Mouse (Mus musculus) limb, embryonic 13.5 days (tissue): ENCODE data around the gene Cntnap5b. TPM values are rescaled to one million over a fixed set of nuclear protein-coding genes. Genes with fewer than 3 reads are reported as not detected.

Experiments
- ATAC-seq: fragments of 200-750 bp; cut with Nextera tagmentation; 2 replicates; pipeline ENCODE4 v1.8.0; 2017; ENCODE audit warnings: low read depth, moderate number of reproducible peaks, moderate TSS enrichment; ENCODE audit not compliant: low FRiP score
- H3K27ac ChIP-seq: fragments of 300-500 bp; sonication (generic); 2 replicates; pipeline ENCODE4 v1.5.1; 2015; ENCODE audit warnings: inconsistent platforms, mild to moderate bottlenecking, moderate library complexity
- H3K27me3 ChIP-seq: fragments of 300-500 bp; sonication (generic); 2 replicates; pipeline ENCODE4 v1.6.1; 2015; ENCODE audit warnings: mild to moderate bottlenecking, inconsistent platforms
- H3K36me3 ChIP-seq: fragments of 300-500 bp; sonication (generic); 2 replicates; pipeline ENCODE4 v1.6.1; 2015; ENCODE audit warnings: inconsistent platforms, mild to moderate bottlenecking, moderate library complexity
- H3K4me1 ChIP-seq: fragments of 300-500 bp; sonication (generic); 2 replicates; pipeline ENCODE4 v1.6.1; 2015; ENCODE audit warnings: inconsistent platforms
- H3K4me2 ChIP-seq: fragments of 300-500 bp; sonication (generic); replicated peaks from 2 replicates; pipeline ENCODE4 v1.6.1; 2015; ENCODE audit warnings: inconsistent platforms, mild to moderate bottlenecking, moderate library complexity
- H3K4me3 ChIP-seq: fragments of 300-500 bp; sonication (generic); 2 replicates; pipeline ENCODE4 v1.5.1; 2015; ENCODE audit warnings: moderate library complexity, mild to moderate bottlenecking, inconsistent platforms
- H3K9ac ChIP-seq: fragments of 300-500 bp; sonication (generic); 2 replicates; pipeline ENCODE4 v1.6.1; 2015; ENCODE audit warnings: mild to moderate bottlenecking, inconsistent platforms
- H3K9me3 ChIP-seq: fragments of 300-500 bp; sonication (generic); 2 replicates; pipeline ENCODE4 v1.6.1; 2016; ENCODE audit warnings: inconsistent platforms
- WGBS: fragments of 180-500 bp; shearing (Covaris S2); methylation state at CpG from one replicate; pipeline ENCODE4 v1.1.7; 2015; 5-methylcytosine and 5-hydroxymethylcytosine counted together
- polyA plus RNA-seq: library from polyadenylated mRNA; unstranded; fragments of >200 nt; fragmentation: Nextera tagmentation; extraction: Ambion mirVana; gene quantifications from 2 replicates; pipeline ENCODE4 v1.2.1, GENCODE M21; 2015

The Cntnap5b gene
- polyA plus RNA-seq, result not detected in 2 replicates

DNA sequence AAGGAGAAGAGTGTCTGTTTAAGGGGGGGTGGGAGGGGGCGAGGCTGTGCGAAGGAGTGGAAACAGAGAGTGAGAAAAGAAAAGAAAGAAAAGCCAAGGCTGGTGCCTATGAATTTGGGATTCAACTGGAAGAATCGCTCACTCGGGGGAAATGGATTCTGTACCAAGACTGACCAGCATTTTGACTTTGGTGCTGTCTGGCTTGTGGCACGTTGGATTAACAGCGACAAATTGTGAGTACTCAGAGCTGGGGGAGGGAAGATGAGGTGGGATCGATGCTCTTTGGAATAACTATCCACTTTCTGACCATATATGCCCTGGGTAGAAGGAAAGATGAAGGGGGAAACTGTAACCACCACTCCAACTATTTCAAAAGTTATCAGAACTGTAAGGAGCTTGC lies at the start of gene Cntnap5b:
Gene Cntnap5b (plus strand): TSS at position 152 of the 400 bp plus-strand sequence.
- no peaks in the 10 kb centered on the region for H3K4me1 ChIP-seq
- H3K4me2 ChIP-seq, result no peak within 1 kb of the TSS; the same call in 1 of the 2 replicates
- no peaks in the 10 kb centered on the region for H3K36me3 ChIP-seq
- 35% methylated on average over 7 of the region's 7 CpGs for WGBS
- ATAC-seq, result no peak
- no peak within 1 kb of the TSS for H3K4me3 ChIP-seq
- H3K27me3 ChIP-seq, result no peaks in the 10 kb centered on the region
- no peaks in the 10 kb centered on the region for H3K9me3 ChIP-seq
- no peak within 1 kb of the TSS for H3K27ac ChIP-seq
- H3K9ac ChIP-seq, result no peak within 1 kb of the TSS

DNA sequence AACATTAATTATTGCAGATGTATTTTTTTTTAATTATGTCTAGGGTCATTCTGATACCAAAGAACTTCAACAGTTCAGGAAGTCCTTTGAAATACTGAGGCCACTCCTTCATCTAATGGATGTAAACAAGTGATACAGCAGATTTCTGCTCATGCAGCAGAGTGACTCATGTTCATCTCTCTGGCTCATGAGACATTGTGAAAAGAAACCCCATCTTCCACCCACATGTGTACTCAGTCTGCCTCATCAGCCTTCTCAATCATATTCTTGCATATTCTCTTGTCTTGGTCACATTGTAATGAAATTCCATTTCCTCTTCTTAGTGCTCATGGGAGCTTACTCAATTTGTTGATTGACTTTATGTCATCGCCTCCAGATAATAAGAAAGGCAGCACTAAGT lies 12.6 kb upstream of the Cntnap5b start:
- H3K27me3 ChIP-seq, result no peaks in the 10 kb centered on the region
- 75% methylated on average over 1 of the region's 1 CpGs for WGBS
- H3K4me2 ChIP-seq, result no peak overlapping the region
- H3K9ac ChIP-seq, result no peak overlapping the region
- no peaks in the 10 kb centered on the region for H3K9me3 ChIP-seq
- H3K4me3 ChIP-seq, result no peak overlapping the region
- H3K27ac ChIP-seq, result no peak overlapping the region
- ATAC-seq, result no peak
- no peaks in the 10 kb centered on the region for H3K4me1 ChIP-seq
- H3K36me3 ChIP-seq, result no peaks in the 10 kb centered on the region

DNA sequence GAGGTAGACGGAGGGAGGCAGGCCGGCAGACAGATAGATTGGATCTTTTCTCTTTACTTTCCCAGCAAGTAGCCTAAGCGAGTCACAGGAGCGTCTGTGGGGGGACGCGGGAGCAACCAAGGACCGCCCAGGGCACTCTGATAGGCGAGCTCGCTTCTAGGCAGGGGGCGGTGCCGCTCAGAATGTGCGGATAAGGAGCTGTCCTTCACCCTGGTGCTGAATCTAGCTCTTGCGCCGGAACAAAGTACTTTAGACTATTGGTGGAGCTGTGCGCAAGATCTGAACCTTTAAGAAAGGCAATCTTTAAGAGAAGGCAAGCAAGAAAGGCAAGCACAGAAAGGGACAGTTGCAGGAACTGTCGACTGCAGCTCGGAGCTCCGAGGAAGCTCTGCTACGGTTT lies 382 bp upstream of the Cntnap5b start:
- H3K4me1 ChIP-seq, result no peaks in the 10 kb centered on the region
- H3K27ac ChIP-seq, result no peak overlapping the region
- no peaks in the 10 kb centered on the region for H3K27me3 ChIP-seq
- H3K9me3 ChIP-seq, result no peaks in the 10 kb centered on the region
- H3K9ac ChIP-seq, result no peak overlapping the region
- peak; percentile 94 for ATAC-seq
- no peaks in the 10 kb centered on the region for H3K36me3 ChIP-seq
- under 1% methylated on average over 19 of the region's 19 CpGs for WGBS
- H3K4me3 ChIP-seq, result no peak overlapping the region
- H3K4me2 ChIP-seq, result no peak overlapping the region; the same call in 1 of the 2 replicates

DNA sequence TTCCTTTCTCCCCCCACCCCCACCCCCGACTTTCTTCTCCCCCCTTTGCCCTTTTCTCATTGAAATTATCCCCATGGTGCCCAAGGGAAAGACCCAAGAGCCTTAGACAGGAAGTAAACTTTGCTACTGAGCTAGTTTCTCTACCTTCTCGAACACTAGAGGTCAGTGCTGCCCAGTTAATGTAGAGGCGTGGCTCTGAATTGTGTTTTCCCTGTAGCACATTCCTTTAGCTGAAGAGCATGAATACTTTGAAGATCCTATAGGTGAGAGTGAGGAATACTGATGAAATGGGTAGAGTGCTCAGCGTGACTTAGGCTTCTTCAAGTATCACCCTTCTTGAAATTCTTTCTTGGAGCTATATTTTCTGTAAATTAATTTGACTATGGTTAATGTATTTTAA lies 1.6 kb downstream of the Cntnap5b start:
- no peak overlapping the region for H3K9ac ChIP-seq
- H3K36me3 ChIP-seq, result no peaks in the 10 kb centered on the region
- no peak for ATAC-seq
- no peak overlapping the region for H3K27ac ChIP-seq
- H3K4me3 ChIP-seq, result no peak overlapping the region
- 7% methylated on average over 4 of the region's 4 CpGs for WGBS
- H3K4me1 ChIP-seq, result no peaks in the 10 kb centered on the region
- H3K9me3 ChIP-seq, result no peaks in the 10 kb centered on the region
- no peaks in the 10 kb centered on the region for H3K27me3 ChIP-seq
- no peak overlapping the region for H3K4me2 ChIP-seq

DNA sequence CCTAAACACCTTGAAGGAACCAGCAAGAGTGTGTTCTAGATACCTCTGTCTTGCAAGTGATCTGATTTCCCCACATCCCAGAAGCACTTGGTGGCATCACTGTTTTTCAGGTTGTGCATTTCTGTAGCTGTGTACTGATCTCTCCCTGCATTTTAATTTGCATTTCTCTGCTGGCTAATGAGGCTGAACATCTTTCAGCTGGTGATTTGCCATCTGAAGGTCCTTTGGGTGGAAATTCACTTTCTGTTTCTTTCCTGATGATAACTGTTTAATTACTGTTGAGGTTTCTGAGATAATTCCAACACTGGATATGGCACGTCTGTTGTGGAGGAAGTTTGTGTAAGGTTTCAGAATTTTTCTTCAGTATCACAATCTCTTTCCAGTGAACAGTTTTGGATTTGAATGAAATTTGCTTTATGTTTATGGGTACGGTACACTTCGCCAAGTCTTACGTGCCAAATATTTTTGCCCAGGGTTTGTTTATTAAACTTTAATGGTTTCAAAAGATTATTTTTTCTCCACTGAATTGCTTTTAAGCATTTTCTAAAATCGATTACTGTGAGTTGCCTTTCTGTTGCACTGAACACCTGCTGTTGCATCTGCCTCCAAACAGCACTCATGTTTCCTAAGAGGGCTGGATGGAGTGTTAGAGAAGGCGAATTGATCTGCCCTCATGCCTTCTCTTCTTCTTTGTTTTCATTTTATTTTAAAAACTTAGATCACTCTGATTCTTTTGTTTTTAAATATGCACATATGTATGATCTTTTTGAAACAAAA lies 41.0 kb downstream of the Cntnap5b start:
- no peak overlapping the region for H3K27ac ChIP-seq
- H3K4me2 ChIP-seq, result no peak overlapping the region
- 82% methylated on average over 6 of the region's 6 CpGs for WGBS
- H3K4me1 ChIP-seq, result no peaks in the 10 kb centered on the region
- no peak overlapping the region for H3K4me3 ChIP-seq
- ATAC-seq, result no peak
- no peaks in the 10 kb centered on the region for H3K9me3 ChIP-seq
- H3K27me3 ChIP-seq, result no peaks in the 10 kb centered on the region
- H3K9ac ChIP-seq, result no peak overlapping the region
- H3K36me3 ChIP-seq, result no peaks in the 10 kb centered on the region

DNA sequence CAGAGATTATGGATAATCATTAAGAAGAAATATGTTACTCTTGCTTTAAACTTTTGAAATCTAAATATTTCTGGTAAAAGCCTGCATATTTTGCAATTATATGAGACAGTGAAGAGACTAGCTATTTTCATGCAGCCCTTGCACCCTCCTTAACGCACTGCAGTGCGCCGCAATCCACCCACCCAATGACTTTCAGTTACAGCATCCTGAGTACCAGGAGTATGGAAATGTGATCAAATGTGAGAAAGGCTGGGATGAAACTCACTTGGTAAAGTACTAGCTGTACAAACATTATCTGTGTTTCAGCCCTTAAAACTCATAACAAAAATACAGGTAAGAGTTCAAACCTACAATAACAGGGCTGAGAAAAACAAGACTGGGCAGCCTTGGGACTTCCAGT lies 99.8 kb downstream of the Cntnap5b start:
- 92% methylated on average over 3 of the region's 3 CpGs for WGBS
- no peak for ATAC-seq
- H3K27me3 ChIP-seq, result no peaks in the 10 kb centered on the region

DNA sequence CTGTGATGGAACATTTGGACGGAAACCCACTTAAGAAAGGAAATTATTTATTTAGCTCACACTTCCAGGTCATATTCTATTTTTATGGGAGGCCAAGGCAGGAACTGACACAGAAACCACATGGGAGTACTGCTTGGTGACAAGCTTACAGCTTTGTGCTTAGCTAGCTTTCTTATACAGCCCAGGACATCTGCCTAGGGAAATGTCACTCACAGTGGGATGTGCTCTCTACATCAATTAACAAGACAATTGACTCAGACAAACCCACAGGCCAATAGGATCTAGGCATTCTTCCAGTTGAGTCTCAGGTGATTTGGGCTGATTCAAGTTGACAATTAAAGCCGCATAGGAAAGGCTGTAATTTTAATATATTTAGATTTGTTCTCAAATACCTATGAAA lies 135.2 kb downstream of the Cntnap5b start:
- Histone ChIP-seq H3K36me3 (no peaks in the 10 kb centered on the region), H3K4me3 (no peak overlapping the region), H3K27me3 (no peaks in the 10 kb centered on the region), H3K4me1 (no peaks in the 10 kb centered on the region), H3K9me3 (no peaks in the 10 kb centered on the region), H3K27ac (no peak overlapping the region), H3K4me2 (no peak overlapping the region), H3K9ac (no peak overlapping the region)
- no peak for ATAC-seq
- 75% methylated on average over 2 of the region's 2 CpGs for WGBS

More for the DNA sequence above, 99.8 kb downstream of the Cntnap5b start:
- Histone ChIP-seq H3K9ac (no peak overlapping the region), H3K4me3 (no peak overlapping the region), H3K27ac (no peak overlapping the region), H3K36me3 (no peaks in the 10 kb centered on the region), H3K4me1 (no peaks in the 10 kb centered on the region), H3K4me2 (no peak overlapping the region), H3K9me3 (no peaks in the 10 kb centered on the region)

DNA sequence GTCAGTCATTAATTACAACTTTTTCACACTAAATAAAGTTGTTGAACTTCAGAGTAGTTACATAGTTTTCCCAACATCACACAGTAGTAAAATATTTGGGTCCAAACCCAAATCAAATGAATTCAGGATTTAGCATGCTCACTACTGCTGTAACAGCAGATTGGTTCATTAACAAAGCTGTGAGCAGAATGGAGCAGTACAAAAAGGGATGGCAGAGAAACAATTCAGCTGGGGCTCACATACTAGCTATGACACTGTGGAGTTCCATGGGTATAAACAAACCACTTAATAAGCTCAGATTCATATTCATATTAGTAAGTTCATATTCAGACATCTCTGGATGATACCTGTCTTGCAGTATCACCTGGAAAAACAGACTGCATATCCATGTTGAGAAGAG lies 170.9 kb downstream of the Cntnap5b start:
- no peaks in the 10 kb centered on the region for H3K9me3 ChIP-seq
- H3K4me1 ChIP-seq, result no peaks in the 10 kb centered on the region
- no peaks in the 10 kb centered on the region for H3K36me3 ChIP-seq
- H3K27me3 ChIP-seq, result no peaks in the 10 kb centered on the region
- no peak overlapping the region for H3K4me3 ChIP-seq
- no peak overlapping the region for H3K4me2 ChIP-seq
- H3K27ac ChIP-seq, result no peak overlapping the region
- no peak for ATAC-seq
- H3K9ac ChIP-seq, result no peak overlapping the region

DNA sequence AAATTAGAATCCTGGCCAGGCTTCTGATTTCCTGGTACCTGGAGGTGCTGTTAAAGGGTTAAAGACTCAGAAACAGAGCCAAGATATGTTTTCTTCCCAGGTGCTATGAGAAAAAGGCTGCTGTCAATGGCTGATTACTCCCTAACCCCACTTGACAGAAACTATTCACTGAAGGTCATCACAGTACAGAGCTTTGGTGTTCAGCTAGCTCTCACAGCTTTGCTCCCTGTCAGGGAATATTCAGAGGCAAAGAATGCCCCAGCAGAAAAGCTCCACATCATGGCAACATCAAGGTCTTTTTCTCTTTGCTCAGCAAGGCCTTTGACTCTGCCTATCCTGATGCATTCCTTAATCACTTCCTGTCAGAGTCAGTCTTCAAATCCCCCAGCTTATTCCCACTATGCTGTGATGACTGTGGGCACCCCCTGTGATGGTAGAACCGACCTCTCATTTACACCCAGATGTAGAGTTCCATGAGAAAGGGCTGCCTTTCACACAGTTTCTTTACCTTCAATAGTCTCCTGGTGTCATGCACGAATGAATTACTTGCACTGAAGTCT lies 186.9 kb downstream of the Cntnap5b start:
- WGBS, result 35% methylated on average over 2 of the region's 2 CpGs
- no peak for ATAC-seq

DNA sequence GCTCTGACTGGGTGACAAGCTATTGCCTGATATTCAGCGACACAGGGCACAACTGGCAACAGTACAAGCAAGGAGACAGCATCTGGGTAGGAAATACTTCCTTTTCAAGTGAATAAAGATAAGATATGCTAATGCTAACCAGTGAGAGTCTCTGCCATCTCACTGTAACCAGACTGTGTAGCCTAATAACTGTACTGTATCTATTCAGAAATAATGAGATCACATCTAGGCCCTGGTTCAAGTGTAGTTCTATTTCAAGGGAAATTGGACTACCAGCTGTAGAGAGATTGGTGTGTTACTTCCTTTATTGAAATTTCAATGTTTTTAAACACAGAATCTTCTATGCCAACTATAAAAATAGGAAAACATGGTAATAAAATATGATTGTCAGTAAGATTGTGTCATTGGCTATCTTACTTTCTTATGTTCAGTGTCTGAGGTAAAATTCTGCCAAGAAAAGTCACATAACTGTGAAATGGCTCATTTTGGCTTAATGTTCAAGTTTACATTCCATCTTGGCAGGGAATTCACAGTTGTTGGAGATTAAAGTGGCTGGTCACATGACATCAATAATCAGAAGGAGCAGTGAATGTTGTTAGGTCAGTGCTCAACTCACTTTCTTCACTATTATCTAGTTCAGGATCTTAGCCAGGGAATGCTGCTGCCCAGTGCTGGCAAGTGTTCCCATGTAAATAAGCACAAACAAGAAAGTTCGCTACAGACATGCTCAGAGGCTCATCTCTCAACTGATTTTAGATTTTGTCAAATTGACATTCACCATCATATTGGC lies 194.9 kb downstream of the Cntnap5b start:
- Histone ChIP-seq H3K4me1 (no peaks in the 10 kb centered on the region), H3K4me3 (no peak overlapping the region), H3K36me3 (no peaks in the 10 kb centered on the region), H3K27ac (no peak overlapping the region), H3K4me2 (no peak overlapping the region), H3K9ac (no peak overlapping the region), H3K27me3 (no peaks in the 10 kb centered on the region), H3K9me3 (no peaks in the 10 kb centered on the region)
- ATAC-seq, result no peak
- WGBS, result 87% methylated on average over 2 of the region's 2 CpGs

More for the DNA sequence above, 186.9 kb downstream of the Cntnap5b start:
- H3K9me3 ChIP-seq, result no peaks in the 10 kb centered on the region
- no peaks in the 10 kb centered on the region for H3K36me3 ChIP-seq
- no peak overlapping the region for H3K4me3 ChIP-seq
- H3K27me3 ChIP-seq, result no peaks in the 10 kb centered on the region
- no peak overlapping the region for H3K9ac ChIP-seq
- H3K27ac ChIP-seq, result no peak overlapping the region
- H3K4me1 ChIP-seq, result no peaks in the 10 kb centered on the region
- no peak overlapping the region for H3K4me2 ChIP-seq

DNA sequence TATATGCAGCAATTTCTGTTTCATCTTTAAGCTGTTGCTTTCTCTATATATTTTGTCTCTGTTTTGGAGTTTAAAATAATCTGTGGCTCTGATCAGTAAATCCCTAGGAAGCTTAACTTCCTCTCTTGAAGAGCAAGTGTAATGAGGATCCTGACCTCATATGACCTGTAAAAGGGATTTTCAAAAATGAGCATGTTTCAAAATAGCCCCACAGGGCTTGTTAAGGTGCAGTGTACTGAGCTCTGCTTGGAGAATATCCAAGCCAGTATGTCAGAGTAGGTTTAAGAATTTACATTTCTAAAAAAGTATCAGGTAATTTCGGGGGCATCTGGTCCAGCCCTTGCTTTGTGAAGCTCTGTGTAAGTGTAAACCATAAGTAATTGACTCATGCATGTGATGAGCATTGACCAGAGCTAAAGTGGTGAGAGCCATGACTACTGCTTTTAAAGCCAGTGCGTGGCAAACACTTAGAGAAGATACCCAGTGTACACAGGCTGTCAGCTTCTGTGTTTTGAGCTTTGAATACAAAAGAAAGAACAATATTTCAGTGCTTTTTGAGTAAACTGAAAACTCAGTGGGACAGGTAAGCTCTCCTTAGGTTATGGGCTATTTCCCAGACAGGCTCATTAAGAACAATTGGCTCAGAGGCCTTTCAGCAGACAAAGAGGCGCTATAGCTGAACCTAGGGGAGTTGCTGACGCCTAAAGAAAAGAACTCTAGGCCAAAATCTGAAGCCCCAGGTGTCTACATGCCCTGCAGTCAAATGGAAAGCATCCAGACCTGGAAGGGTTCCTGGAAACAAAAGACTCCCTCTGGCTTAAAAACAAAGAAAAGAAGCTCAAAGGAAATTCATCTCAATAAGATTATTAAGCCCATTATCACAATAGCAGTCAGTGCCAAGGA lies 197.9 kb downstream of the Cntnap5b start:
- no peak overlapping the region for H3K4me2 ChIP-seq
- no peaks in the 10 kb centered on the region for H3K27me3 ChIP-seq
- H3K4me3 ChIP-seq, result no peak overlapping the region
- no peaks in the 10 kb centered on the region for H3K4me1 ChIP-seq
- no peak overlapping the region for H3K27ac ChIP-seq
- no peaks in the 10 kb centered on the region for H3K9me3 ChIP-seq
- WGBS, result 35% methylated on average over 4 of the region's 4 CpGs
- H3K9ac ChIP-seq, result no peak overlapping the region
- H3K36me3 ChIP-seq, result no peaks in the 10 kb centered on the region
- peak; percentile 54; the same call in 1 of the 2 replicates for ATAC-seq
